Mouse (Mus musculus) fibroblast of lung, adult 2 months (primary cell): Measurements from ENCODE around the gene Haao.
A peak's percentile ranks its signal among the peaks of the same experiment; 100 is the strongest.

Source experiments
- DNase-seq: peaks from one replicate; pipeline ENCODE4 v3.0.0-alpha.2; 2011; ENCODE audit warnings: low read depth

Gene Haao

DNA sequence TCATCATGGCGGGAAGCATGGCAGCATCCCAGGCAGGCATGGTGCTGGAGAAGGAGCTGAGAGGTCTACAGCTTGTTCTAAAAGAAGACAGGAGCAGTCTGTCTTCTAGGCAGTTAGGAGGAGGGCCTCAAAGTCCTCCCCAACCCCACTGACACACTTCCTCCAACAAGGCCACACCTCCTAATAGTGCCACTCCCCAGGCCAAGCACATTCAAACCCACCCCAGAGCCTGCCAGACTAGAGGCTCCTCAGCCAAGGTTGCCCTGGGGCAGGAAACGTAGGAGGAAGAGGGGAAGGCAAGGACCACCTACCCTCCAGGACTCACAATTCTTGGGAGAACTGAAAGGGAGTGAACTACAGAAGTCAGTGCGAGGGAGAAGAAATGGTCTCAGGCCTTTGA lies at the start of gene Haao:
Gene Haao (minus strand): TSS at position 149 of the 400 bp plus-strand sequence.
- no peak for DNase-seq

DNA sequence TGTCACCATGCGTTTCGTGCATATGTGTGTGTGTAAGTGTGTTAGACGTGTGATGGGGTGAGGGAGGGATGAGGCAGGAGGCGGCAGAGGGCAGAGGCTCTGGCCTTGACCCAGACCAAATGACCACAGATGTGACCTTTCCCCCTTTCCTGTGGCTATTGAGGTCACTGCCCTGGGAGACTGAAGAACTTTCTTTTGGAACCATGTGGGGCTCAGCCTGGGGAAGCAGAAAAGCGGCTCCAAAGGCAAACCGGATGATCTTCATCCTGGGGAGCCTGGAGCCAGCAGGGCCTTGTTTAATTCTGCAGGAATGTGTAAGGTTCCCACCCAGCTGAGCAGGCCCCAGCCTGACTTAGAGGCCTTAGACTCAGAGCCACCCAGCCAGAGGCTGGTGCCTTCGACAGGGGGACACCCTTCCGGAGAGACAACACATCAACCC lies 49.6 kb upstream of the Haao start:
- no peak for DNase-seq

DNA sequence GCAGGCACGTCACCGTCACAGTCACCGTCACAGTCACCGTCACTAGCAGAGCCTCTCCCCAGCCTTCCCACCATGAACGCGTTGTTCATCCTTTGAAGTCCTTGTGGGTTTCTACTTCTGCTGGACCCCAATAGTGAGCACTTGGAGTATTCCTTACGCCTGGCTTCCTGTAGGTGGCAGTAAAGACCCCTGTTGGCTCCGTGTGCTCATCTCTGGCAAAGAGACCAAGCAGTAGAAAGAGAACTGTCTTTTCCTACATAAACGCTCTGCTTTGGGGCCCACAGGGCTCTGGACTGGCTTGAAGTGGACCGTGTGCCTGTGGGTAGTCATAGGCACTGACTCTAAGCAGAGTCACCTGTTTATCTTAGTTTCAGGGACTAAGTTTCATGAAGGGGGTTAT lies 49.0 kb upstream of the Haao start:
- no peak for DNase-seq

DNA sequence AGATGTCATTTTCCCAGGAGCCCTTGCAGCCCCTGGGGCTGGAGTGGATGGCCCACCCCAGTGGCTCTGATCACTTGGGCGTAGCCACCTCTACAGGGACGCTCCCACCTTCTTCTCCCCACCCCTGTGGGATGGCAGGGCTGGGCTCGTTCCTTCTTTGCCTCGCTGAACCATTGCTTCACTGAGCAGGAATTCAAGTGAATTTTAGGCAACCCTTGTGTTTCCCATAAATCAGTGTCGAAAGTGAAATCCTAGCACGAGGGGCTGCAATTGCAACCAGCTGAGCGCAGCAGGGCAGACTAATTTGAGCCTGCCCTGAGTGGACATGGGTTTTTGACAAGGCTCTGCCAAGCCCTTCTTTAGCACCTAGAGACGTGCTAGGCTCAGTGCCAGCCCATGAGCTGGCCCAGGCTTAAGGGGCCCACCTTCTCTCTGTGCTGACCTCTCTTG lies 47.6 kb upstream of the Haao start:
- peak; percentile 80 for DNase-seq

DNA sequence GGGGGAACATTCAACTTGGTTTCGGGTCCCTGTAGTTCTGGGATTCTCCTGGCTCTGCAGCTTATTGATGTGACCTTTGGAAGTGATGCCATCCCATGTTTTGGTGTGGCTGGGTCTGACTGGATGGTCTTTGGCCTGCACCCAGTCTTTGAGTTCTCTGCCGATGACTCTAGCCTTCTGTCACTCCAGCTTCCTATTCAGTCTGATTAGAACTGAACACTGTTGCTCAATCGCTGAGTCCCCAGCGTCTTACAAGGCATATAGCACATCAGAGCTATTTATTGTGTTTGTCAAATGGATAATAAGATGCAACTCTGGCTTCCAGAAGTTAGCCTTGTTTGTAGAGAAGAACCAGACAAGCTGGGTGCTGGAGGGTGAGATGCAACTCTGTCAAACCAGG lies 45.4 kb upstream of the Haao start:
- DNase-seq: peak; percentile 59

DNA sequence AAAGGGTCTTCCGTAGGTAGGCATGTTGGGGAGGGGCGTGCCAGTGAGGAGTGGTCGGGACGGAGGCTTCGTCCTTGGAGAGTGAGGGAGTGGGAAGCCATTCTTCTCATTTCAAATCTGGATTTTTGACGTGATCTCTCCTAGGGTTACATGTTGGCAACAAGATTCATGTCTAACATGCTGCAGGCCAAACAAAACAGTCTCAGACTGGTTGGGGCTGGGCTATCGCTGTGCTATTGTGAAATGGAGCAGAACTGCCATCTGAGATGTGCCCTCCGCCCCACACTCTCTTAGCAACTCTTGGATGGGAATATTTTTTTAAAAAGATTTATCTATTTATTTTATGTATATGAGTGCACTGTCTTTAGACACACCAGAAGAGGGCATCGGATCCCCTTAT lies 44.1 kb upstream of the Haao start:
- DNase-seq: peak; percentile 65

DNA sequence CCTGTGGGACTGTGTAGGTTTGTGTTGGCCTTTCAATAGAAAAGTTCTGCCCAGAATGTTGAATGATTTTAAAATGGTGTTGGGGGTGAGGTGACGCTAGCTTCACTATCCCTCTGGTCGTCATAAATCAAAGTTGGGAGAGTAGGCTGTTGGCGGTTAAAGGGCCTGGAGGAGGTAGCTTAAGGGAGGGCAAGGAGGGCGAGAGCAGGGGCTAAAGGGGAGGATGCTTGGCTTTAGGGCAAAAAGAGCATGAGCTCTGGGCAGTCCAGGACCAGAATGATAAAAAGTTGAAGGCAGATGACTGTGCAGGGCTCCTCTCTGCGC lies 42.6 kb upstream of the Haao start:
- no peak for DNase-seq

DNA sequence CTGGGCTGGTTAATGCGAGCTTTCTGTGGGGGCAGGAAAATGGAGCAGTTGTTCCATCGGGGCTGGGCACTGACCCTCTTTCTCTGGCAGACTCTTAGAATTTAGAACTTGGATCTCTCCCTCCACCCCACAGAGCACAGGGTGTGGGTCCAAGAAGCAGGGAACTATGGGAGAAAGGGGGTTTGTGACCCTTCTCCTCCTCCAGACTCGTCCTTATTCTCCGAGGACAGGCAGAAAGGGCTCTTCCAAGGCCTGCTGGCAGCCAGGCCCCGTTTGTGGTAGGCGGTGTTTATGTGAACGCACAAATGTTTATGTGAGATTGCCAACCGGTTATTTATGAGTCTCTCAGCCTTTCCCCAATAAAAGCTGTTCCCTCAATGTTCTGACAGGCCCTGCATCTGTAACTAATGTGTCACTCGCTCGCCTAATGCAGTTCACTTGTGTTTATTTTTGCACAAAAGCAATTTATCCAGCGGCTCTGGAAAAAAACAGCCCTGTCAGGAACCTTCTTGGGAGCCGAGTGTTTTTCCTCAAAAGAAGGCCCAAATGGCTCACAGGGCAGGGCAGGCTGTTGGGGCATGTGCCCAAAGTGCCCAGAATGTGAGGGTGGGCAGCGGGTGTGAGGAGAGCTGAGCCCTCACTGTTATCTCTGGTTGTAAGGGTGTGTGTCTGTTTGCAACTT lies 42.1 kb upstream of the Haao start:
- DNase-seq: peak; percentile 86

DNA sequence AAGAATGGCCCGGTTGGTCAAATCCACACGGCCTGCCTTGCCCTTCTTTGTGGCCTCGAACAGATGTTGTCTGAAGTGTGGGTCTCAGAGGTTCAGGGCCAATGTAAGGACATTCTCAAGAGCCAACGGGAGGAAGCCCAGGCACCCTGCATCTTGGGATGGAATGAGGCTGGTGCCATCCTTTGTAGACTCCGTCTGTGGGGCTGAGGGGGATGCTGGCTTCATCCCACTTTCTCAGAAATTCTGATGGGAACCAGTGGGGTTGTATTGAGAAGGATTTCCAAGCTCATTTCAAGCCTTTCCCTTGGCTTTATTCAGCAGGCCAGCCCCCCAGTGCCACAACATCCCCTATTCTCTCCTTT lies 41.5 kb upstream of the Haao start:
- DNase-seq: no peak

DNA sequence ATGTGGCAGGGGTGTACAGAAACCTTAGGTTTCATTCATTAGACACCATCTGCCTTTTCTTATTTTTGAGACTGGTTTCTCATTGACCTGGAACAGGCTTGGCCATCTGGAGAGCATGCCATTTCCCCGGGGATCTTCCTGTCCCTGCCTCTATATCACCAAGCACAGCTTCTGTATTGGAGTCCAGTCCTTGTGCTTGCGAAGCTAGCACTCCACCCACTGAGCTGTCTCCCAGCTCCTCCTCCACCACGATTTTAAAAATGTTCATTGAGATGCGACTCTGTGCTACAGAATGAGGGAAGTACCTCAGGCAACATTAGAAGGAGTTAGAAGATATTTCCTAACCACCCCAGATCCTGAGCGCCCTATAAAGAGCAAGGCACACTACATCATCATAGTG lies 39.5 kb upstream of the Haao start:
- DNase-seq: no peak

DNA sequence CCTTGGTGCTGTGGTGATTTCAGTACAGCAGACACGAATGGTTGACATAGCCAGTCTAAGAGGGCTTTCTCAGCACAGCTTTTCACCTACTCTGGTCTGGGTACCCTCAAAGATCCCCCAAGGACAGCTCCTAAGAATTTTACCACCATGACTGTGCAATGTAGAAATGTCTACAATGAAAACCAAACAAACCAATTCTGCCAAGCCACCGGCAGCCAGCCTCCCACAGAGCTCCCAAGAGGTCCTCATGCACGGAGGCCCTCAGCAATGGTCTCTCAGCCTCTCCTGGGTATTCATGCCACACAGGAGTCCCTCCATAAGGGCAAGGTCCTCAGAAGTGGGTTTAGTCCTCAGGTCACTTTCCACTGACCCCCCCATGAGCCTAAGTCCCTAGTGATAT lies 38.6 kb upstream of the Haao start:
- peak; percentile 54 for DNase-seq

DNA sequence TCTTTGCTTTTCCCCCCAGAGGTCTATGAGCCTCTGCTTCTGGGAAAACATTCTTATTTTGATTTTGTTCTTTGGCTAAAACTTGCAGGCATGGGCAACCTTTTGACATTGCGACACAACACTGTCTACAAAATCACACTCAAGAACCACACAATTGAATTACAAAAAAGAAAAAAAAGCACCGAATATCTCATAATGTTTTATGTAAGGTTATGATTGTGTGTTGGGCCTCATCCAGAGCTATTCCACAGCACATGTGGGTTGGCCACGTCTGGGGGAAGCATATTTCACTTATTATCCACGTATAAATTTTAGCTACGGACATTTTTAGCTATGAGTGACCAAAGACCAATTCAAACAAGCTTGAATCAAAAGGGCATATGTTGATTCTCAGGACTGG lies 38.0 kb upstream of the Haao start:
- peak; percentile 70 for DNase-seq

DNA sequence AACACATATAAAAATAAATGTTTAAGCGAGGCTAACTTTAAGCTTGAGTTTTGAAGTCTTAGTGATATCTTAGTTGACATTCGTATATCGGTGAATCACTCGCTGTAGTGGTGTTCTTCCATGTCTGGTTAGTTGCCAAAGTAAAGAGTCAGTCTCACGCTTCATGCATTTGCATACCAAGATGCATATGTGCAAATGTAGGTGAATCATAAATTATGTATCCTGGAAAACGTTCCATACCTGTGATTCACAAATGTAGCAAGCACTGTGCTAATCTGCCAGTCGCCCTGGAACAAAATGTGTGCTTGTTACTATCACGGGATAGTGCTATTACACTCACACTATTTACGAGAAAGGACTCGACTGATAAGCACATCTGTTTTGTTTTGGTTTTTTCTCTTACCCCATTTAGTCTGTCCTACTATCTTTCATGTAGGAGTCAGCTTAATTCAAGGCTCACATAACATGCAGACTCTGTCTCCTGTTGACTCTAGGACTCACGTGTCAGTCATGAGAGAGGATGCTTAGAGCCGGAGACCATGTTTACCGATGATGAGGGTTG lies 37.3 kb upstream of the Haao start:
- no peak for DNase-seq

DNA sequence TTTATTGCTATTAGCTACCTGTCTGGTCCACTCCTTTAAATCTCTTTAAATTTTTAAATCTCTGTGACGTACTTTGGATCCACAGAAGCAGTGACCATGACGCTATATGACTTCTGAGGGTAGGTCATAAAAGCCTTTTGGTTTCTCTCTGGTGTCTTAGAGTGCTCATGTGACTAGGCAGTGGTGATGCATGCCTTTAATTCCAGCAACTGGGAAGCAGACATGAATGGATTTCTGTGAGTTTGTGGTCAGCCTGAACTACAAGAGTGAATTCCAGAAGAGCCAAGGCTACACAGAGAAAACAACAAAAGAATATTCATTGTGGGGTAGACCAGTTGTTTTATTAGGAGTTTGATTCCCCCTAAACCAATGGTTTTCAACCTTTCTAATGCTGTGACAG lies 35.0 kb upstream of the Haao start:
- no peak for DNase-seq

DNA sequence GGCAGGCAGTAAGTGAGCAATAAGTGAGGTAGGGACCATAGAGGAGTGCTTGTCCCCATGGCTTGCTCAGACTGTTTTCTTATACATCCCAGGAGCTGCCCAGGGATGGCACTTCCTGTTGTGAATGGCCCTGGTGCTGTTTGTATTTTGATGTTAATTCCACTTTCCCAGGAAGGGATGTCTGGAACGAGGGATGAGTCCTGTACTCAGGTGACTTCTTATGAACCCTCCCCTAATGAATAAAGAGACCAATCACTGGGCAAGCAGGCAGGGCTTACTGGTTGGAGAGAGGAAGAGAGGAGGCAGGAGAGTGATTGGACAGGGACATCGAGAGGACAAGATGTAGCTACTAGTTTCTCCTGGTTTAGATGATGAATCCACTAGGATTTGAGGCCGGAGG lies 33.3 kb upstream of the Haao start:
- no peak for DNase-seq

DNA sequence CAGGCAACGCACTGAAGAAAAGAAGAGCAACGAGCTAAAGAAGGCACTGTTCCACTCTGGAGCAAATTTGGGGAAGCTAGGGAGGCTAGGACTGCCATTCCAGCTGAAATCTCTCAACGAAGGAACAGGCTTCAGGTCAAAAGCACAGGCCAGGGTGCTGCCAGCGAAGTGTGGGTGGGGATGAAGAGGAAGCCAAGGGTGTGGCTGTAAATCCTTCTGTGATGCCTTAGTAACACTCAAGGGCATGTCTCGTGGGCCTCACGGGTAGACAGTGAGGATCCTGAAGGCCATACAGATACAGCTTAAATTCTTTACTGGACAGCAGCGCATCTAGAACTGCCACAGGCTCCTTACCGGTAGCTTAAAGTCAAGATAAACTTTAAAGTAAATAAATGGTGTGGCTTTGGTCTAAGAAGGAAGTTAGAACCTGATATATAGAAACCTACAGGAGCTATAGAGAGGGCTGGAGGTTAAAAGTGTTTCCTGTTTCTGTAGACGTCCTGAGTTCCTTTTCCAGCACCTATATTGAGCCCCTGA lies 32.5 kb upstream of the Haao start:
- DNase-seq: no peak

DNA sequence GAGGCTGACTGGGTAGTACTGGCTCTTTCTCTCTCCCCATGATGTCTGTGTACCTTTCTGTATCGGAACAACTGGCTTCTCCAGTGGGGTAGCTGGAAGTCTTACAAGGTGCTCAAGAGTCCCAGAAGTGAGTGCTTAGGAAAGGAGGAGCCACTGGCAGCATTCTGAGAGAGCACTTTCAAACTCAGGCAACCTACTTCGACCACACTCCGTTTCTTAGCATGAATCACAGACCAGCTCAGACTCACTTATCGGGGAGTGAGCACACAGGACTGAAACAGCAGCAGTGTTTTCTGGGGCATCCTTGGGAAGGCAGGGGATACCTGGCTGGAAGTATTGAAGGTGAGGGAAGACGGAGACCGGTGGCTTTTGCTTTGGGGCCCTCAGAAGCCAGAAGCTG lies 31.9 kb upstream of the Haao start:
- DNase-seq: no peak

DNA sequence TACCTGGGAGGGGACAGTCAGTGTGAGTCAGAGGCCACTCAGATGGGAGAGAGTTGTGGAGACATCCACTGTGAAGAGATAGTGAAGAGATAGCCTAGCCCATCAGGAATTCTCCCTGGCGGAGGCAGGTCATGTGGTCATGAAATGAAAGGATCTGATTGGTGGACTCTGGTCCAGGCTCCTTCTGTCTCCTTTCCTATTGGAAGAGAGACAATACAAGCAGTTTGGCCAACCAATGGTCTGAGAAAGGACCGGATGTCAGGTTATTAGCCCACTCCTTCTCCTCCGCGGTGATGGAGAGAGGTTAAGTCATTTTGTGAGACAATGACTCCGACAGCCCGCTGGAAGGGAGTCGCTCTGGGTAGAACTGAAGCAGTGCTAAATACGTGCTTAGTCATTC lies 26.8 kb upstream of the Haao start:
- no peak for DNase-seq

DNA sequence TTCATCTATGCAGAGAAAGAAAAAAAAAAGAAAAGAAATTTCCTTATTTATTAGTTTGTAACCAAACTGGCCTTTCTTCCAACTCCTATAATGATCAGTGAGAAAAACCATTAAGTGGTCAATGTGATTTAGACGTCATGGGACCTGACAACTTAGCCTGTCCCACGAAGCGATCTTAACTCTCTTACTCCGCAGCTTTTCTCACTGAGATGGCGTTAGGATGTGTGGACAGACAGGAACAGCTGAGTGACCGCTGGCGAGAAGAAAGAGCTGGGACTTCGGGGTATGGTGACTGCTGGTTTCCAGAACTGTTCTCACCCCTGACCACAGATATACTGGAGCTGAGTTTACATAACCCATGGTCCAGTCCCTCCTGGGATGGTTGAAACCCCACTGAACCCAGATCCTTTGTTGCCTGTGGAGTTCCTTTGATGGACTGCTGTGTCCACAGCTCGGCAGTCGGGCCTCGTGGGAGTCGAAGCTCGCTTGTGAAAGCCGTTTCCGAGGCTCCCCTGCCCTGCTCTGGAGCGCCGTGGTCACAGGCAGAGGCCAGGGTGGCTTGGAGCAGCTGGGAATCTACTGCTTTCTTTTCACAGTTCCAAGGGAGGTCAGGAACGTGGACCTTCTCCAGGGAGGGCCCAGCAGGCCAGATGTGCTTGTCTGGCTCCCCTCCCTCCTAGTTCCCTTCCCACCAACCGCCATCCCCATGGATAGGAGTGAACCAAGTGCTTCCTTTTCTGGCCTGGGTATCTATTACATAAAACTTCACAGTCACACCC lies 25.8 kb upstream of the Haao start:
- peak; percentile 92 for DNase-seq

DNA sequence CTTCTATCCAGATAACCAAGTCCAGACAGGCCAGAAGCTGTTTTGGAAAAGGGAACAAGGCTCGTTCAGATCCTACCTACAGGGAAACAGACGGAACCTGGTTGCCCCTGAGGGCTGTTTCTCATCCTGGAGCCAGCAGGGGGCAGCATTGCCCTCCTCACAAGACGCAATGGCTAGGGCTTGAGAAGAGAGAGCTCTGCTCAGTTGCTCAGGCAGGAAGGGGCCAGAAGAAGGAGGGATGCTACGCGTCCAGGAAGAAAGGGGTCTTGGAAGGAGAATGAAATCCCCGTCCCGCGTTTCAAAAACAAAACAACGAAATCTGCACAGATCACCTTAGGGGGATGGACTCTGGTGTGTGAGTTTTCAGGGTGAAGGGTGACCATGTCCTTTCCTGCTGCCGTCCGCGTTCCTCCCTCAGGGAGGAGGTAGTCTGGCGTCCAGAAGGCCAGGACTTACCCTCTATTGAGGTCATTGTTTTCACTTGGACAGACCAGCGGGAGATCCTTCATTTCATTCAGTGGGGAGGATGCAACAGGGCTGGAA lies 25.1 kb upstream of the Haao start:
- DNase-seq: peak; percentile 78

DNA sequence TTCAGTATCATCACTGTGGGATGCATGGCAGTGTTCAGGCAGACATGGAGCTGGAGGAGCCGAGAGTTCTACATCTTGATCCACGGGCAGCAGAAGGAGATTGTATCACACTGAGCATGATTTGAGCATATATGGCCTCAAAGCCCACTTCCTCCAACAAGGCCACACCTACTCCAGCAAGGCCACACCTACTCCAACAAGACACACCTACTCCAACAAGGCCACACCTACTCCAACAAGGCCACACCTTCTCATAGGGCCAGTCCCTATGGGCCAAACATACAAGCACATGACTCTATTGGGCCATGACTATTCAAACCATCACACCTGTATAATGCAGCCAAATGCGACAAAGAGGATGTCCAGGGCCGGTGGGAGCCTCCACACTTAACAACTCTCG lies 23.6 kb upstream of the Haao start:
- no peak for DNase-seq

DNA sequence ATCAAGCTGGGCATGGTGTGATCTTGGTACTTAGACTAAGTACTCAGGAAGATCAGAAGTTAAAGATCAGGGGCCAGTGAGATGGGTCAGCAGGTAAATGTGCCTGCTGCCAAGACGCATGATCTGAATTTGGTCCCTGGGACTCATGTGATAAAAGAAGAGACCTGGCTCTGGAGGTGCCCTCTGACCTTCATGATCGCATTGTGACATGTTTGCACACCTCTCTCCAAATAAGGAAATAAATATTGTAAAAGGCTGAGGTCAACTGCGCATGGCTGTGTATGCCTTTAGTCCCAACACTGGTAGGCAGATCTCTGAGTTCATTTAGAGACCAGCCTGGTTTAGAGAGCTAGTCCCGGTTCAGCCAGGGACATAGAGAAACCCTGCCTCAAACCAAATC lies 22.6 kb upstream of the Haao start:
- no peak for DNase-seq

DNA sequence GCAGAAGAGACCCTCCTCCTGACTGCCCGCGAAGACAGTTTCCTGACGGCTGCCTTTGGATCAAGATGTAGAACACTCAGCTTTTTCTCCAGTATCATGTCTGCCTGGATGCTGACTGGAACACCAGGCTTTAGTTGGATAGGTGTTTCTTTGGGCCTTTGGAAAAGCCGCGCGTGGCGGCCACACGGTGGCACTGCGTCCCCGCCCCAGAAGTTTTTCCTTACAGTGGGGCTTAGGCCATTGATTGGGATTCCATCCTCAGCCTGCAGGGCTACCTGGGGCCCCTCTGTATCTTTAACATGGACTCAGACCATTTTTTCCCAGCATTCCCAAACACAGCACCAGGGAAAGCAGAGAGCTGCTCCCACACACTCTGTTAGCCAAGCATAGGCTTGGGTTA lies 18.8 kb upstream of the Haao start:
- no peak for DNase-seq
